Mouse (Mus musculus) neural tube, embryonic 10.5 days (tissue): Measurements from ENCODE around the gene Tchhl1.
"Not testable (repeated sequence)": the region's sequence is repeated elsewhere in the genome, so short reads cannot be mapped to it uniquely, and the experiment has no call there.

Experiments
- DNase-seq: peaks from one replicate; pipeline ENCODE4 v3.0.0-alpha.2; 2017; ENCODE audit warnings: low spot score; ENCODE audit errors: extremely low spot score

Tchhl1 gene

GRCm38 (mm10) chr3:93468561-93468960 is at the start of gene Tchhl1:
TSS of gene Tchhl1 (plus strand) at chr3:93468754.
- DNase-seq: no peak

- DNase-seq: no peak
These were observed 36.9 kb upstream of the Tchhl1 start for GRCm38 (mm10) chr3:93431673-93432072.

GRCm38 (mm10) chr3:93442030-93442429 is 26.5 kb upstream of the Tchhl1 start, which contains the start of gene Tchh:
TSS of gene Tchh (plus strand) at chr3:93442330.
- DNase-seq: no peak

GRCm38 (mm10) chr3:93443501-93444101 is 25.0 kb upstream of the Tchhl1 start:
- peak; percentile 70 for DNase-seq

GRCm38 (mm10) chr3:93444343-93445164 is 24.0 kb upstream of the Tchhl1 start:
- DNase-seq: peak; percentile 87

GRCm38 (mm10) chr3:93445165-93445705 is 23.3 kb upstream of the Tchhl1 start:
- peak; percentile 70 for DNase-seq

- DNase-seq: peak; percentile 66
These were observed 22.3 kb upstream of the Tchhl1 start for GRCm38 (mm10) chr3:93446128-93446755.

GRCm38 (mm10) chr3:93446756-93447137 is 21.8 kb upstream of the Tchhl1 start:
- not testable (repeated sequence) for DNase-seq

GRCm38 (mm10) chr3:93447138-93447841 is 21.3 kb upstream of the Tchhl1 start:
- DNase-seq: peak; percentile 76

GRCm38 (mm10) chr3:93466556-93466955 is 2.0 kb upstream of the Tchhl1 start:
- DNase-seq: no peak

- DNase-seq: no peak
These were observed 1.4 kb upstream of the Tchhl1 start for GRCm38 (mm10) chr3:93467130-93467529.

GRCm38 (mm10) chr3:93469629-93470028 is 1.1 kb downstream of the Tchhl1 start:
- DNase-seq: no peak

- no peak for DNase-seq
These were observed 11.5 kb downstream of the Tchhl1 start for GRCm38 (mm10) chr3:93480053-93480452.

- peak; percentile 14 for DNase-seq
These were observed 13.5 kb downstream of the Tchhl1 start for GRCm38 (mm10) chr3:93481982-93482616.

- DNase-seq: no peak
These were observed 17.1 kb downstream of the Tchhl1 start for GRCm38 (mm10) chr3:93485611-93486010.

GRCm38 (mm10) chr3:93488541-93488940 is 20.0 kb downstream of the Tchhl1 start:
- no peak for DNase-seq

- no peak for DNase-seq
These were observed 23.6 kb downstream of the Tchhl1 start for GRCm38 (mm10) chr3:93492176-93492575.

GRCm38 (mm10) chr3:93493992-93494391 is 25.4 kb downstream of the Tchhl1 start:
- DNase-seq: peak; percentile 45

GRCm38 (mm10) chr3:93494774-93495173 is 26.2 kb downstream of the Tchhl1 start:
- DNase-seq: not testable (repeated sequence)

- no peak for DNase-seq
These were observed 28.6 kb downstream of the Tchhl1 start for GRCm38 (mm10) chr3:93497131-93497530.

- no peak for DNase-seq
These were observed 30.6 kb downstream of the Tchhl1 start for GRCm38 (mm10) chr3:93499129-93499528.
